Mouse (Mus musculus): ENCODE measurements around the gene Abca4. TPM values are rescaled to one million over a fixed set of nuclear protein-coding genes. Genes with fewer than 3 reads are reported as not detected.

Gene Abca4
- polyA plus RNA-seq, 2 experiments = 1.0 to 2.2 TPM

DNA sequence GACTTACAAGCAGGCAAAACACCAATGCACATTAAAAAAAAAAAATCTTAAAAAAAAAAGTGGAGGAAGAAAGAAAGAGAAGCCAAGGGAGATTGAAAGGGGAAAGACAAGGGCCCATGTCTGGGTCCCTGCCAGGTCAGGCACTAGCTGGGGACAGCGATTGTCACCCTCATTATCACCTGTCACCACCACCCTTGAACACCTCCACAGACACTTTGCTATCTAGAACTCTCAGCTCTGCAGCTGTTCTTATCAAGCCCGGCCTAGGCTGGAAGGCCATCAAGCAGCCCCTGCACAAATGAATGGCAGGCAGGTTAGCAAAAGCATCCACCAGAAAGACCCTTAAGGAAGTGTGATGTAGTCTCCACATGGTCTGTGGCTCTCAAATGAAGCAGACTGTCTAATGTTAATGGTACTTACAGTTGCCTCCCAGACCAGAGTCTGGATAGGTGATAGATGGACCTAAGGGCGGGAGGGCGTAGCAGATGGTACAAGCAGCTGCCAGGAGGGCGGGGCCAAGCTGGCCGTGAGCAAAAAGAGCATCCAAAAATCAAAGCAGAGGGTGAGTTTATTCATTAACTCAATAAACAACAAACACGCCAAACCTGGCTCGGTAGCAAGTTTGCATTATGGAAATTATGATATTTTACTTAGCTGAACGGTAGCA is 98.1 kb downstream of the Abca4 start:
- Histone ChIP-seq H3K4me3 (replicated peaks; ENCODE audit: low read length) (no peak overlapping the region), H3K9ac (ENCODE audit: low read depth, low read length, severe bottlenecking) (no peak overlapping the region), H3K27me3 (ENCODE audit: control insufficient read depth, insufficient read depth, low read length) (no peaks in the 10 kb centered on the region), H3K27ac (replicated peaks; ENCODE audit: low read depth, low read length) (no peak overlapping the region), H3K36me3 (ENCODE audit: control insufficient read depth, insufficient read depth, low read length) (no peaks in the 10 kb centered on the region), H3K9me3 (ENCODE audit: control insufficient read depth, low read length) (no peaks in the 10 kb centered on the region), H3K4me2 (replicated peaks; ENCODE audit: low read depth, low read length, severe bottlenecking) (no peak overlapping the region), H3K4me1 (ENCODE audit: control insufficient read depth, insufficient read depth, low read length) (peaks cover 4% of the 10 kb centered on the region)
- no peak for TF ChIP-seq POLR2A (IDR thresholded peaks at IDR 0.05; ENCODE audit: borderline replicate concordance, extremely low read depth, insufficient read depth, insufficient read length)
- no peak for ATAC-seq (ENCODE audit: low FRiP score, low read depth)
- 78% methylated on average over 9 of the region's 9 CpGs for WGBS
- DNase-seq (ENCODE audit: low spot score) = no peak

DNA sequence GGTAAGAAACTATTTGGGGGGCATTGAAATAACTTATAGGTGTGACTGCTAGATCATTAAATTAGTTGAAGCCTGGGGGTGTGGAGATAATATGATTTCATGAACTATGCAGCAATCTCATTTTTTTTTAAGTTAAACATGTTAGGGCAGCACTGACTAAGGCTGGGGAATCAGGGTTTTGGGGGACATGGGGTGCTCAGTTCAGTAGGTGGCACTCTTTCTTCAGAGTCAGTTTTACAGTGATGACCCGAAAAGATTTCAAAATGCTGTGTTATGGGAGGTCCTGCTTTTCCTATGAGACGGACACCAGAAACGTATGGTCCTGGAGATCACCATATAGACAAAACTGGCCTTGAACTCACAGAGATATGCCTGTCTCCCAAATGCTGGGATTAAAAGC is 99.2 kb downstream of the Abca4 start:
- ATAC-seq (ENCODE audit: low FRiP score, low read depth) (no peak), DNase-seq (ENCODE audit: low spot score) (no peak)
- Histone ChIP-seq H3K27me3 (ENCODE audit: control insufficient read depth, insufficient read depth, low read length) (no peaks in the 10 kb centered on the region), H3K4me3 (replicated peaks; ENCODE audit: low read length) (no peak overlapping the region), H3K4me1 (ENCODE audit: control insufficient read depth, insufficient read depth, low read length) (peaks cover 15% of the 10 kb centered on the region), H3K9ac (ENCODE audit: low read depth, low read length, severe bottlenecking) (no peak overlapping the region), H3K4me2 (replicated peaks; ENCODE audit: low read depth, low read length, severe bottlenecking) (no peak overlapping the region), H3K9me3 (ENCODE audit: control insufficient read depth, low read length) (no peaks in the 10 kb centered on the region), H3K27ac (replicated peaks; ENCODE audit: low read depth, low read length) (no peak overlapping the region), H3K36me3 (ENCODE audit: control insufficient read depth, insufficient read depth, low read length) (no peaks in the 10 kb centered on the region)
- WGBS = 79% methylated on average over 3 of the region's 3 CpGs
- TF ChIP-seq POLR2A (IDR thresholded peaks at IDR 0.05; ENCODE audit: borderline replicate concordance, extremely low read depth, insufficient read depth, insufficient read length) = no peak

DNA sequence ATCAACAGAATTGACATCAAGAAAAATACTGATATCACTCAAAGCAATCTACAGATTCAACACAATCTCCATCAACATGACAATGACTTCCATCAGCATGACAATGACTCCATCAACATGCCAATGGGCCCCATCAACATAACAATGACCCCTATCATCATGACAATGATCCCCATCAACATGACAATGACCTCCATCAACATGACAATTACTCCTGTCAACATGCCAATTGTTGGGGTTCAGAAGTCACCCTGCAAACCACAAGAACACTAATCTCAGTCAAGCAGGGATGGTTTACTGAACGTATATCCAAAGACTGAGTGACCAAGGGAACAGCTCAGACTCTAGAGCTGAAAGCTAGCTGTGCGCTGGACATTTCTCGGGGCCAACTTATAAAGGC is 101.2 kb downstream of the Abca4 start:
- no peak overlapping the region for H3K4me2 ChIP-seq (replicated peaks; ENCODE audit: low read depth, low read length, severe bottlenecking)
- DNase-seq (ENCODE audit: low spot score) (no peak), ATAC-seq (ENCODE audit: low FRiP score, low read depth) (no peak)
- no peak for TF ChIP-seq POLR2A (IDR thresholded peaks at IDR 0.05; ENCODE audit: borderline replicate concordance, extremely low read depth, insufficient read depth, insufficient read length)
- H3K9me3 ChIP-seq (ENCODE audit: control insufficient read depth, low read length) = no peaks in the 10 kb centered on the region
- WGBS = 94% methylated on average over 3 of the region's 3 CpGs
- H3K27me3 ChIP-seq (ENCODE audit: control insufficient read depth, insufficient read depth, low read length) = no peaks in the 10 kb centered on the region
- H3K36me3 ChIP-seq (ENCODE audit: control insufficient read depth, insufficient read depth, low read length) = no peaks in the 10 kb centered on the region
- H3K4me1 ChIP-seq (ENCODE audit: control insufficient read depth, insufficient read depth, low read length) = peaks cover 18% of the 10 kb centered on the region
- H3K27ac ChIP-seq (replicated peaks; ENCODE audit: low read depth, low read length) = no peak overlapping the region
- H3K9ac ChIP-seq (ENCODE audit: low read depth, low read length, severe bottlenecking) = no peak overlapping the region
- H3K4me3 ChIP-seq (replicated peaks; ENCODE audit: low read length) = no peak overlapping the region

GRCm38 (mm10) chr3:122150836-122151235 is 106.6 kb downstream of the Abca4 start:
- Histone ChIP-seq H3K4me3 (replicated peaks; ENCODE audit: low read length) (no peak overlapping the region), H3K27me3 (ENCODE audit: control insufficient read depth, insufficient read depth, low read length) (no peaks in the 10 kb centered on the region), H3K9me3 (ENCODE audit: control insufficient read depth, low read length) (no peaks in the 10 kb centered on the region), H3K4me2 (replicated peaks; ENCODE audit: low read depth, low read length, severe bottlenecking) (no peak overlapping the region), H3K4me1 (ENCODE audit: control insufficient read depth, insufficient read depth, low read length) (peaks cover 30% of the 10 kb centered on the region), H3K36me3 (ENCODE audit: control insufficient read depth, insufficient read depth, low read length) (no peaks in the 10 kb centered on the region), H3K9ac (ENCODE audit: low read depth, low read length, severe bottlenecking) (no peak overlapping the region), H3K27ac (replicated peaks; ENCODE audit: low read depth, low read length) (no peak overlapping the region)
- WGBS = 78% methylated on average over 7 of the region's 7 CpGs
- DNase-seq (ENCODE audit: low spot score) = no peak
- no peak for TF ChIP-seq POLR2A (IDR thresholded peaks at IDR 0.05; ENCODE audit: borderline replicate concordance, extremely low read depth, insufficient read depth, insufficient read length)
- no peak for ATAC-seq (ENCODE audit: low FRiP score, low read depth)

- peak; percentile 23 for DNase-seq (ENCODE audit: low spot score)
- Histone ChIP-seq H3K4me2 (replicated peaks; ENCODE audit: low read depth, low read length, severe bottlenecking) (no peak overlapping the region), H3K4me1 (ENCODE audit: control insufficient read depth, insufficient read depth, low read length) (peaks cover 26% of the 10 kb centered on the region), H3K36me3 (ENCODE audit: control insufficient read depth, insufficient read depth, low read length) (no peaks in the 10 kb centered on the region), H3K9ac (ENCODE audit: low read depth, low read length, severe bottlenecking) (no peak overlapping the region), H3K9me3 (ENCODE audit: control insufficient read depth, low read length) (no peaks in the 10 kb centered on the region), H3K27me3 (ENCODE audit: control insufficient read depth, insufficient read depth, low read length) (no peaks in the 10 kb centered on the region), H3K4me3 (replicated peaks; ENCODE audit: low read length) (no peak overlapping the region), H3K27ac (replicated peaks; ENCODE audit: low read depth, low read length) (no peak overlapping the region)
- no peak for ATAC-seq (ENCODE audit: low FRiP score, low read depth)
- WGBS = 52% methylated on average over 4 of the region's 4 CpGs
- no peak for TF ChIP-seq POLR2A (IDR thresholded peaks at IDR 0.05; ENCODE audit: borderline replicate concordance, extremely low read depth, insufficient read depth, insufficient read length)
These were observed 108.2 kb downstream of the Abca4 start for GRCm38 (mm10) chr3:122152431-122152830.

All from limb, embryonic 14.5 days (tissue).